Mouse (Mus musculus) gastrocnemius, postnatal 36 days (tissue): ENCODE measurements around the gene Dnajc6. TPM values are rescaled to one million over a fixed set of nuclear protein-coding genes. Genes with fewer than 3 reads are reported as not detected.

ENCODE experiments used
- DNase-seq, 2 experiments: peaks; one replicate each; pipeline ENCODE4 v3.0.0; 2022
- intact Hi-C: fragments of 180-260 bp; cut with DNase I; formaldehyde crosslinking; loops from one replicate; pipeline ENCODE4 v1.15.1; 2025
- total RNA-seq, 2 experiments: library from RNA; stranded (reverse); gene quantifications; 2 replicates each; pipeline ENCODE4 v1.2.3; 2021

The Dnajc6 gene
- total RNA-seq, 2 experiments from 2014 or later = 0.22 to 0.31 TPM

- intact Hi-C loops = no loop called here
- DNase-seq = no peak
Observed at GRCm38 (mm10) chr4:101560137-101560536, 63.7 kb downstream of the Dnajc6 start.

GRCm38 (mm10) chr4:101562836-101563235 is 66.4 kb downstream of the Dnajc6 start:
- intact Hi-C loops = no loop called here

GRCm38 (mm10) chr4:101563607-101564006 is 67.2 kb downstream of the Dnajc6 start:
- intact Hi-C loops = no loop called here
- DNase-seq = no peak

More at GRCm38 (mm10) chr4:101562836-101563235, 66.4 kb downstream of the Dnajc6 start:
- no peak for DNase-seq

- DNase-seq = no peak
Observed at GRCm38 (mm10) chr4:101564746-101565417, 68.4 kb downstream of the Dnajc6 start.

GRCm38 (mm10) chr4:101569076-101569475 is 72.6 kb downstream of the Dnajc6 start:
- intact Hi-C loops = no loop called here
- no peak for DNase-seq

More at GRCm38 (mm10) chr4:101564746-101565417, 68.4 kb downstream of the Dnajc6 start:
- intact Hi-C loops = no loop called here

- intact Hi-C loops = no loop called here
- no peak for DNase-seq
Observed at GRCm38 (mm10) chr4:101572142-101572541, 75.7 kb downstream of the Dnajc6 start.

- DNase-seq = no peak
- intact Hi-C loops = no loop called here
Observed at GRCm38 (mm10) chr4:101575307-101575706, 78.9 kb downstream of the Dnajc6 start.

GRCm38 (mm10) chr4:101578720-101579119 is 82.3 kb downstream of the Dnajc6 start:
- intact Hi-C loops = no loop called here
- no peak for DNase-seq

- intact Hi-C loops = no loop called here
- DNase-seq = no peak
Observed at GRCm38 (mm10) chr4:101579517-101579916, 83.1 kb downstream of the Dnajc6 start.

GRCm38 (mm10) chr4:101581156-101581555 is 84.7 kb downstream of the Dnajc6 start:
- intact Hi-C loops = no loop called here

GRCm38 (mm10) chr4:101582882-101583281 is 86.4 kb downstream of the Dnajc6 start:
- DNase-seq = no peak
- intact Hi-C loops = no loop called here

More at GRCm38 (mm10) chr4:101581156-101581555, 84.7 kb downstream of the Dnajc6 start:
- no peak for DNase-seq

GRCm38 (mm10) chr4:101584524-101585454 is 88.3 kb downstream of the Dnajc6 start:
- DNase-seq = no peak
- intact Hi-C loops = no loop called here

- intact Hi-C loops = no loop called here
- no peak for DNase-seq
Observed at GRCm38 (mm10) chr4:101585455-101586184, 89.2 kb downstream of the Dnajc6 start.

- DNase-seq = no peak
- intact Hi-C loops = no loop called here
Observed at GRCm38 (mm10) chr4:101588932-101589331, 92.5 kb downstream of the Dnajc6 start.

- intact Hi-C loops = no loop called here
- DNase-seq = no peak
Observed at GRCm38 (mm10) chr4:101589771-101590170, 93.3 kb downstream of the Dnajc6 start.

GRCm38 (mm10) chr4:101591400-101591799 is 95.0 kb downstream of the Dnajc6 start:
- intact Hi-C loops = no loop called here
- DNase-seq = no peak

- DNase-seq = no peak
- intact Hi-C loops = no loop called here
Observed at GRCm38 (mm10) chr4:101592466-101592865, 96.0 kb downstream of the Dnajc6 start.

GRCm38 (mm10) chr4:101601758-101602157 is 105.3 kb downstream of the Dnajc6 start:
- intact Hi-C loops = no loop called here
- DNase-seq = no peak

GRCm38 (mm10) chr4:101603635-101604034 is 107.2 kb downstream of the Dnajc6 start:
- DNase-seq = no peak
- intact Hi-C loops = no loop called here

- intact Hi-C loops = no loop called here
- no peak for DNase-seq
Observed at GRCm38 (mm10) chr4:101616520-101616919, 120.1 kb downstream of the Dnajc6 start.

- DNase-seq = no peak
- intact Hi-C loops = no loop called here
Observed at GRCm38 (mm10) chr4:101617742-101618141, 121.3 kb downstream of the Dnajc6 start.
